Mouse (Mus musculus): ENCODE data around the gene Auts2.

DNA sequence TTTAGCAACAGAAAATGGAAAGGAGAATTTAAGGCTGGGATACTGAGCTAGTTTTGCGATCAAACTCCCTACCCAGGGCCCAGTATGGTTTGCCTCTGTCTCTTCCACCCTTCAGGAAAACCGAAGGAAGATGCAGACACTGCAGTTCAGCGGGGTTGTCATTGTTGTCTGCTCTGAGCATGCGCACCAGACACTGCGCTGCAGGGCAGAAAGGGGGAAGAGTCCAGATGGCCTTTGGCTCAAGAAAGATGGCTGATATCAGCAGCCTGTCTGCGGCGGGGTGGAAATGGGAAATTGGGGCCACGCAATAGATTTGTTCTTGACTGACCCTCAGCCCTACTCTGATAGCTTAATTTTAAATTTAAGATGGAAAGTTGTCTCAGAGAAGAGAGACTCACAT lies 1147.4 kb downstream of the Auts2 start:
- TF ChIP-seq POLR2A (IDR thresholded peaks at IDR 0.05; ENCODE audit: borderline replicate concordance, extremely low read depth, low read depth, low read length) = no peak
- TF ChIP-seq CTCF (IDR thresholded peaks at IDR 0.05; ENCODE audit: insufficient read depth, low read length) = no peak

Measured in lung, adult 2 months (tissue).